Mouse (Mus musculus): ENCODE measurements around the gene Naa16. TPM values are rescaled to one million over a fixed set of nuclear protein-coding genes. Genes with fewer than 3 reads are reported as not detected.

Gene Naa16
- polyA plus RNA-seq, 1 experiment = 8.9 TPM

- no peak for DNase-seq (ENCODE audit: extremely low spot score in 1 of 2, low spot score in 1 of 2)
Measured at GRCm38 (mm10) chr14:79331936-79332335, 58.6 kb downstream of the Naa16 start.

- no peak for DNase-seq (ENCODE audit: extremely low spot score in 1 of 2, low spot score in 1 of 2)
Measured at GRCm38 (mm10) chr14:79330944-79331561, 59.5 kb downstream of the Naa16 start.

- DNase-seq (ENCODE audit: extremely low spot score in 1 of 2, low spot score in 1 of 2) = peak in 1 of 2 experiments; percentile 71
Measured at GRCm38 (mm10) chr14:79327033-79327432, 63.5 kb downstream of the Naa16 start.

GRCm38 (mm10) chr14:79324112-79324840 is 66.3 kb downstream of the Naa16 start:
- DNase-seq (ENCODE audit: extremely low spot score in 1 of 2, low spot score in 1 of 2) = no peak

- DNase-seq (ENCODE audit: extremely low spot score in 1 of 2, low spot score in 1 of 2) = no peak
Measured at GRCm38 (mm10) chr14:79321881-79322280, 68.7 kb downstream of the Naa16 start.

GRCm38 (mm10) chr14:79321152-79321551 is 69.4 kb downstream of the Naa16 start:
- peak in 1 of 2 experiments; percentile 37 for DNase-seq (ENCODE audit: extremely low spot score in 1 of 2, low spot score in 1 of 2)

- no peak for DNase-seq (ENCODE audit: extremely low spot score in 1 of 2, low spot score in 1 of 2)
Measured at GRCm38 (mm10) chr14:79317602-79318001, 73.0 kb downstream of the Naa16 start.

GRCm38 (mm10) chr14:79315877-79316276 is 74.7 kb downstream of the Naa16 start:
- DNase-seq (ENCODE audit: extremely low spot score in 1 of 2, low spot score in 1 of 2) = no peak

GRCm38 (mm10) chr14:79314245-79315010 is 76.2 kb downstream of the Naa16 start:
- no peak for DNase-seq (ENCODE audit: extremely low spot score in 1 of 2, low spot score in 1 of 2)

GRCm38 (mm10) chr14:79313439-79314175 is 77.0 kb downstream of the Naa16 start:
- DNase-seq (ENCODE audit: extremely low spot score in 1 of 2, low spot score in 1 of 2) = no peak

- no peak for DNase-seq (ENCODE audit: extremely low spot score in 1 of 2, low spot score in 1 of 2)
Measured at GRCm38 (mm10) chr14:79312719-79313118, 77.9 kb downstream of the Naa16 start.

GRCm38 (mm10) chr14:79311918-79312454 is 78.6 kb downstream of the Naa16 start:
- no peak for DNase-seq (ENCODE audit: extremely low spot score in 1 of 2, low spot score in 1 of 2)

GRCm38 (mm10) chr14:79309115-79309514 is 81.5 kb downstream of the Naa16 start:
- DNase-seq (ENCODE audit: extremely low spot score in 1 of 2, low spot score in 1 of 2) = no peak

- DNase-seq (ENCODE audit: extremely low spot score in 1 of 2, low spot score in 1 of 2) = no peak
Measured at GRCm38 (mm10) chr14:79308364-79308763, 82.2 kb downstream of the Naa16 start.

- DNase-seq (ENCODE audit: extremely low spot score in 1 of 2, low spot score in 1 of 2) = no peak
Measured at GRCm38 (mm10) chr14:79307908-79308307, 82.7 kb downstream of the Naa16 start.

- DNase-seq (ENCODE audit: extremely low spot score in 1 of 2, low spot score in 1 of 2) = no peak
Measured at GRCm38 (mm10) chr14:79307138-79307537, 83.4 kb downstream of the Naa16 start.

- DNase-seq (ENCODE audit: extremely low spot score in 1 of 2, low spot score in 1 of 2) = no peak
Measured at GRCm38 (mm10) chr14:79304873-79305464, 85.6 kb downstream of the Naa16 start.

GRCm38 (mm10) chr14:79303150-79303549 is 87.4 kb downstream of the Naa16 start:
- DNase-seq (ENCODE audit: extremely low spot score in 1 of 2, low spot score in 1 of 2) = no peak

- peak; percentile 86 to 93 for DNase-seq (ENCODE audit: extremely low spot score in 1 of 2, low spot score in 1 of 2)
Measured at GRCm38 (mm10) chr14:79301466-79301875, 89.1 kb downstream of the Naa16 start, which contains the start of gene Rgcc. Rgcc (minus strand) TSS chr14:79301645.
